Mouse (Mus musculus): ENCODE results near the gene Cdc7.

DNA sequence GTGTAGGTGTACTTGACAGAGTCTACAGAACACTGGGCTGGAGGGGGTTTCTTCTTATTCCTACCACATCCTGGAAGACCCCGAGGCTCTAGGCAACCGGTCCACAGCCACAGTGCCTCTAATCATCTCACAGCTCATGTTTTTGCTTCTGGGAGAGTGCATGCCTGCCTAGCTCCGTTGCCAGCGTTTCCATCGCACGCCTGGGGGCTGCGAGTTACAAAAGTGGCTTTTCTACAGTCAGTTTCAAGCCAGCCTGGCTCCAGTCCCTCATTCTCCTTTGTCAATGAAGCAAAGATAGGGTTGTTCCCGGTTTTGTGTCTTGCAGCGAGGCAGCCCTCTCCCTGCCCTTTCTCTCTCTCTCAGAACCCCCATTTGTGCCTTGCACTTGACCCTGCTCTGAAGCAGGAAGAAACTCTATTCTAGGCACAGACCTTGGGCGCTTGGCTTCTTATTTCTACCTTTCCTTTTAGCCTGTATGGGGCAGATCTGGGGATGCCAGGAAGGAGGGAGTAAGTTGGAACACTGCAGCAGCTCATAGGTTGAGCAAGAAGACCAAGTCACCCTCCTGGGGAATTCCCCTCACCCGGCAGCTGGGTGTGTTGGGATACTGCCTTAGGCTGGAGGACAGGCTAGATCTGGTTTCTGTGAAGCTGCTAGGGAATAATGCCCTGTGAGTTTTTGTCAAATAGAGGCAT, 37.4 kb downstream of the Cdc7 start:
- TF ChIP-seq POLR2A (IDR thresholded peaks at IDR 0.05; ENCODE audit: borderline replicate concordance, extremely low read depth, low read depth, low read length) (no peak), CTCF (IDR thresholded peaks at IDR 0.05; ENCODE audit: insufficient read depth, low read length) (no peak)
